Mouse (Mus musculus) MEL (cell line): ENCODE results near the gene Pcdh9.

Source experiments
- CTCF ChIP-seq, 3 experiments: IDR thresholded peaks in 2 of 3; conservative IDR thresholded peaks in 1 of 3; 2 replicates each; pipeline ENCODE4 v1.5.1; 2011 to 2012; ENCODE audit warnings: low read length in 3 of 3, low read depth in 2 of 3, mild to moderate bottlenecking in 2 of 3, improper control_type of control experiment in 1 of 3, inconsistent platforms in 1 of 3, mixed read lengths in 1 of 3, moderate library complexity in 1 of 3; ENCODE audit not compliant: control insufficient read depth in 1 of 3, insufficient read depth in 1 of 3, poor library complexity in 1 of 3, severe bottlenecking in 1 of 3
- EP300 ChIP-seq, 2 experiments: IDR thresholded peaks; 2 replicates each; pipeline ENCODE4 v1.6.1; 2011; ENCODE audit warnings: improper control_type of control experiment in 2 of 2, low read length in 2 of 2, low read depth in 1 of 2, mild to moderate bottlenecking in 1 of 2
- HCFC1 ChIP-seq: IDR thresholded peaks from 2 replicates; pipeline ENCODE4 v1.6.1; 2012; ENCODE audit warnings: low read depth, mild to moderate bottlenecking, inconsistent platforms, low read length, improper control_type of control experiment, moderate library complexity
- MEF2A ChIP-seq: IDR thresholded peaks from 2 replicates; pipeline ENCODE4 v1.6.1; 2014; ENCODE audit warnings: low read depth, mild to moderate bottlenecking, inconsistent platforms, low read length, improper control_type of control experiment; ENCODE audit not compliant: poor library complexity, insufficient replicate concordance, severe bottlenecking; ENCODE audit errors: extremely low read depth
- MXI1 ChIP-seq: IDR thresholded peaks from 2 replicates; pipeline ENCODE4 v1.6.1; 2011; ENCODE audit warnings: mild to moderate bottlenecking, low read depth, low read length, improper control_type of control experiment
- POLR2A ChIP-seq, 2 experiments: IDR thresholded peaks; 2 replicates each; pipeline ENCODE4 v1.6.1; 2011 to 2012; ENCODE audit warnings: low read length in 2 of 2, mild to moderate bottlenecking in 2 of 2, control low read depth in 1 of 2, improper control_type of control experiment in 1 of 2, low read depth in 1 of 2, moderate library complexity in 1 of 2; ENCODE audit not compliant: control insufficient read depth in 1 of 2, insufficient read depth in 1 of 2, poor library complexity in 1 of 2
- RCOR1 ChIP-seq: IDR thresholded peaks from 2 replicates; pipeline ENCODE4 v1.6.1; 2012; ENCODE audit warnings: low read depth, mild to moderate bottlenecking, inconsistent platforms, low read length, improper control_type of control experiment
- TAL1 ChIP-seq: IDR thresholded peaks from 2 replicates; pipeline ENCODE4 v1.6.1; 2012; ENCODE audit warnings: mild to moderate bottlenecking, inconsistent platforms, low read length, moderate library complexity, mixed read lengths
- TBP ChIP-seq: IDR thresholded peaks from 2 replicates; pipeline ENCODE4 v1.8.0; 2011; ENCODE audit warnings: low read depth, low read length, improper control_type of control experiment
- ZC3H11A ChIP-seq: IDR thresholded peaks from 2 replicates; pipeline ENCODE4 v1.6.1; 2012; ENCODE audit warnings: low read depth, mild to moderate bottlenecking, inconsistent platforms, low read length, improper control_type of control experiment

DNA sequence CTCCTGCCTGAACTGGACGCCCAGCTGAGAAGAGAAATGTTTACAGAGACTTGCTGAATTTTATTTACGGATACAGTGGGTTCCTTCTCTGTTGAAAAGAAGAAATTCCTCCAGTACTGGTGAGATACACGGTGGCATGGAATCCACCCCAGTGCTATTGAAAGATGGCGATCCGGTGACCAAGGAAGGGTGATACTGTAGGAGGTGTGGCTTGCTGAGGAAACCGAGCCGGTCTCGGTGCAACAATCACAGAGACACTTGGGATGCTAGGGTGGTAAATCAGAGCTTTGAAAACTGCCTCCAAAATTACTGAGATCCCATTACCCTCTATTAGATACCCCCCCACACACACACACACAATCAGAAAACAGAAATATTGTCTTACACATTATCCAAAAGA is 367.0 kb downstream of the Pcdh9 start:
- TF ChIP-seq POLR2A (IDR thresholded peaks at IDR 0.05; ENCODE audit: control insufficient read depth in 1 of 2, insufficient read depth in 1 of 2, low read depth in 1 of 2, low read length in 2 of 2, poor library complexity in 1 of 2) (no peak), EP300 (IDR thresholded peaks at IDR 0.05; ENCODE audit: low read depth in 1 of 2, low read length in 2 of 2) (no peak), HCFC1 (no peak), CTCF (IDR thresholded peaks at IDR 0.05 in 2 of 3, conservative IDR thresholded peaks at IDR 0.05 in 1 of 3; ENCODE audit: control insufficient read depth in 1 of 3, insufficient read depth in 1 of 3, low read depth in 2 of 3, low read length in 3 of 3, poor library complexity in 1 of 3, severe bottlenecking in 1 of 3) (no peak), RCOR1 (no peak), MXI1 (no peak), ZC3H11A (no peak), TBP (no peak), MEF2A (no peak), TAL1 (no peak)
